Mouse (Mus musculus) lung, embryonic 15.5 days (tissue): Measurements from ENCODE around the gene Jph4. TPM values are rescaled to one million over a fixed set of nuclear protein-coding genes. Genes with fewer than 3 reads are reported as not detected.

ENCODE experiments used
- ATAC-seq: fragments of 200-750 bp; cut with Nextera tagmentation; 2 replicates; pipeline ENCODE4 v1.8.0; 2017; ENCODE audit warnings: moderate number of reproducible peaks, borderline replicate concordance; ENCODE audit not compliant: low FRiP score, low TSS enrichment; ENCODE audit errors: extremely low read depth
- H3K27ac ChIP-seq: fragments of 300-500 bp; sonication (generic); 2 replicates; pipeline ENCODE4 v1.5.1; 2015; ENCODE audit warnings: moderate library complexity, mild to moderate bottlenecking, inconsistent platforms
- H3K27me3 ChIP-seq: fragments of 300-500 bp; sonication (generic); 2 replicates; pipeline ENCODE4 v1.6.1; 2015; ENCODE audit warnings: inconsistent platforms
- H3K36me3 ChIP-seq: fragments of 300-500 bp; sonication (generic); 2 replicates; pipeline ENCODE4 v1.6.1; 2015; ENCODE audit warnings: inconsistent platforms
- H3K4me1 ChIP-seq: fragments of 300-500 bp; sonication (generic); 2 replicates; pipeline ENCODE4 v1.6.1; 2015; ENCODE audit warnings: inconsistent platforms
- H3K4me2 ChIP-seq: fragments of 300-500 bp; sonication (generic); 2 replicates; pipeline ENCODE4 v1.6.1; 2015; ENCODE audit warnings: inconsistent platforms, mild to moderate bottlenecking, moderate library complexity
- H3K4me3 ChIP-seq: fragments of 300-500 bp; sonication (generic); 2 replicates; pipeline ENCODE4 v1.5.1; 2015; ENCODE audit warnings: mild to moderate bottlenecking, inconsistent platforms
- H3K9ac ChIP-seq: fragments of 300-500 bp; sonication (generic); 2 replicates; pipeline ENCODE4 v1.6.1; 2015; ENCODE audit warnings: inconsistent platforms
- H3K9me3 ChIP-seq: fragments of 300-500 bp; sonication (generic); 2 replicates; pipeline ENCODE4 v1.6.1; 2016; ENCODE audit warnings: inconsistent platforms
- WGBS: fragments of 180-500 bp; shearing (Covaris S2); methylation state at CpG from one replicate; pipeline ENCODE4 v1.1.7; 2015; 5-methylcytosine and 5-hydroxymethylcytosine counted together
- polyA plus RNA-seq: library from polyadenylated mRNA; unstranded; fragments of >200 nt; fragmentation: Nextera tagmentation; extraction: Ambion mirVana; gene quantifications from 2 replicates; pipeline ENCODE4 v1.2.1, GENCODE M21; 2015

Jph4 gene
- polyA plus RNA-seq, 1 experiment from 2014 or later, result 0.37 TPM

GRCm38 (mm10) chr14:55091209-55091865 is 25.4 kb downstream of the Jph4 start:
- peak; percentile 17; the same call in 1 of the 2 replicates for ATAC-seq
- Histone ChIP-seq H3K36me3 (no peaks in the 10 kb centered on the region), H3K27ac (no peak overlapping the region), H3K4me2 (peak overlapping the region; percentile 77), H3K4me3 (peak overlapping the region; percentile 62), H3K27me3 (no peaks in the 10 kb centered on the region), H3K4me1 (peaks cover 21% of the 10 kb centered on the region), H3K9me3 (no peaks in the 10 kb centered on the region), H3K9ac (peak overlapping the region; percentile 55)
- 4% methylated on average over 34 of the region's 34 CpGs for WGBS

GRCm38 (mm10) chr14:55089199-55089947 is 27.4 kb downstream of the Jph4 start:
- Histone ChIP-seq H3K9ac (no peak overlapping the region), H3K4me2 (0 out of 2 replicates have a peak overlapping the region, but pooled peaks have one; percentile 3), H3K4me1 (peaks cover 13% of the 10 kb centered on the region), H3K9me3 (no peaks in the 10 kb centered on the region), H3K36me3 (no peaks in the 10 kb centered on the region), H3K4me3 (no peak overlapping the region), H3K27me3 (no peaks in the 10 kb centered on the region), H3K27ac (no peak overlapping the region; the same call in 1 of the 2 replicates)
- no peak for ATAC-seq
- 56% methylated on average over 13 of the region's 13 CpGs for WGBS

- ATAC-seq, result no peak
Observed at GRCm38 (mm10) chr14:55086009-55086514, 30.7 kb downstream of the Jph4 start.

GRCm38 (mm10) chr14:55085324-55086008 is 31.3 kb downstream of the Jph4 start:
- no peak for ATAC-seq
- Histone ChIP-seq H3K36me3 (no peaks in the 10 kb centered on the region), H3K27me3 (no peaks in the 10 kb centered on the region), H3K4me3 (no peak overlapping the region), H3K9ac (no peak overlapping the region), H3K4me1 (0 out of 2 replicates have a peak, but pooled peaks cover 3% of the 10 kb centered on the region), H3K27ac (no peak overlapping the region), H3K9me3 (no peaks in the 10 kb centered on the region), H3K4me2 (no peak overlapping the region)
- WGBS, result 61% methylated on average over 9 of the region's 9 CpGs

More at GRCm38 (mm10) chr14:55086009-55086514, 30.7 kb downstream of the Jph4 start:
- no peak overlapping the region for H3K4me3 ChIP-seq
- 82% methylated on average over 6 of the region's 6 CpGs for WGBS
- H3K9me3 ChIP-seq, result no peaks in the 10 kb centered on the region
- peaks cover 6% of the 10 kb centered on the region; the same call in 1 of the 2 replicates for H3K4me1 ChIP-seq
- H3K4me2 ChIP-seq, result no peak overlapping the region
- no peak overlapping the region for H3K27ac ChIP-seq
- H3K27me3 ChIP-seq, result no peaks in the 10 kb centered on the region
- H3K36me3 ChIP-seq, result no peaks in the 10 kb centered on the region
- H3K9ac ChIP-seq, result no peak overlapping the region

GRCm38 (mm10) chr14:55083481-55083880 is 33.3 kb downstream of the Jph4 start:
- H3K9me3 ChIP-seq, result no peaks in the 10 kb centered on the region
- no peaks in the 10 kb centered on the region for H3K36me3 ChIP-seq
- H3K4me2 ChIP-seq, result no peak overlapping the region
- peaks cover 6% of the 10 kb centered on the region; the same call in 1 of the 2 replicates for H3K27me3 ChIP-seq
- no peak for ATAC-seq
- no peak overlapping the region for H3K9ac ChIP-seq
- peaks cover 6% of the 10 kb centered on the region; the same call in 1 of the 2 replicates for H3K4me1 ChIP-seq
- no peak overlapping the region for H3K27ac ChIP-seq
- no peak overlapping the region for H3K4me3 ChIP-seq
- 58% methylated on average over 6 of the region's 6 CpGs for WGBS

GRCm38 (mm10) chr14:55081105-55081504 is 35.6 kb downstream of the Jph4 start:
- no peak overlapping the region for H3K9ac ChIP-seq
- peaks cover 10% of the 10 kb centered on the region; the same call in 1 of the 2 replicates for H3K4me1 ChIP-seq
- H3K27me3 ChIP-seq, result peaks cover 23% of the 10 kb centered on the region
- no peaks in the 10 kb centered on the region for H3K9me3 ChIP-seq
- no peaks in the 10 kb centered on the region for H3K36me3 ChIP-seq
- 35% methylated on average over 5 of the region's 5 CpGs for WGBS
- H3K4me2 ChIP-seq, result no peak overlapping the region
- H3K4me3 ChIP-seq, result no peak overlapping the region
- no peak overlapping the region for H3K27ac ChIP-seq
- no peak for ATAC-seq

- H3K27ac ChIP-seq, result no peak overlapping the region
- H3K9ac ChIP-seq, result no peak overlapping the region
- peaks cover 10% of the 10 kb centered on the region; the same call in 1 of the 2 replicates for H3K4me1 ChIP-seq
- 22% methylated on average over 8 of the region's 8 CpGs for WGBS
- ATAC-seq, result no peak
- H3K4me3 ChIP-seq, result no peak overlapping the region
- H3K4me2 ChIP-seq, result peak overlapping the region; percentile 43
- no peaks in the 10 kb centered on the region for H3K36me3 ChIP-seq
- peaks cover 23% of the 10 kb centered on the region for H3K27me3 ChIP-seq
- no peaks in the 10 kb centered on the region for H3K9me3 ChIP-seq
Observed at GRCm38 (mm10) chr14:55079214-55079970, 37.3 kb downstream of the Jph4 start.

GRCm38 (mm10) chr14:55078366-55078989 is 38.3 kb downstream of the Jph4 start:
- no peak overlapping the region for H3K9ac ChIP-seq

GRCm38 (mm10) chr14:55077481-55078365 is 39.0 kb downstream of the Jph4 start:
- Histone ChIP-seq H3K4me3 (no peak overlapping the region), H3K9ac (no peak overlapping the region), H3K4me1 (peaks cover 10% of the 10 kb centered on the region; the same call in 1 of the 2 replicates), H3K27ac (no peak overlapping the region), H3K4me2 (no peak overlapping the region), H3K27me3 (peaks cover 23% of the 10 kb centered on the region), H3K9me3 (no peaks in the 10 kb centered on the region), H3K36me3 (no peaks in the 10 kb centered on the region)
- WGBS, result 47% methylated on average over 15 of the region's 15 CpGs
- ATAC-seq, result no peak

More at GRCm38 (mm10) chr14:55078366-55078989, 38.3 kb downstream of the Jph4 start:
- no peak overlapping the region for H3K27ac ChIP-seq
- H3K9me3 ChIP-seq, result no peaks in the 10 kb centered on the region
- H3K36me3 ChIP-seq, result no peaks in the 10 kb centered on the region
- H3K4me3 ChIP-seq, result peak overlapping the region; percentile 9; the same call in 1 of the 2 replicates
- ATAC-seq, result no peak
- H3K4me1 ChIP-seq, result peaks cover 10% of the 10 kb centered on the region; the same call in 1 of the 2 replicates
- H3K27me3 ChIP-seq, result peaks cover 23% of the 10 kb centered on the region
- WGBS, result 16% methylated on average over 23 of the region's 23 CpGs
- H3K4me2 ChIP-seq, result peak overlapping the region; percentile 43

GRCm38 (mm10) chr14:55076956-55077355 is 39.8 kb downstream of the Jph4 start:
- 73% methylated on average over 3 of the region's 3 CpGs for WGBS
- peaks cover 23% of the 10 kb centered on the region for H3K27me3 ChIP-seq
- ATAC-seq, result no peak
- H3K4me1 ChIP-seq, result peaks cover 10% of the 10 kb centered on the region; the same call in 1 of the 2 replicates
- H3K9me3 ChIP-seq, result no peaks in the 10 kb centered on the region
- no peak overlapping the region for H3K9ac ChIP-seq
- H3K4me2 ChIP-seq, result no peak overlapping the region
- no peaks in the 10 kb centered on the region for H3K36me3 ChIP-seq
- no peak overlapping the region for H3K4me3 ChIP-seq
- no peak overlapping the region for H3K27ac ChIP-seq
